Comparison of ENCODE assay signal across 9 mouse cellular contexts in the genomic region with DNA sequence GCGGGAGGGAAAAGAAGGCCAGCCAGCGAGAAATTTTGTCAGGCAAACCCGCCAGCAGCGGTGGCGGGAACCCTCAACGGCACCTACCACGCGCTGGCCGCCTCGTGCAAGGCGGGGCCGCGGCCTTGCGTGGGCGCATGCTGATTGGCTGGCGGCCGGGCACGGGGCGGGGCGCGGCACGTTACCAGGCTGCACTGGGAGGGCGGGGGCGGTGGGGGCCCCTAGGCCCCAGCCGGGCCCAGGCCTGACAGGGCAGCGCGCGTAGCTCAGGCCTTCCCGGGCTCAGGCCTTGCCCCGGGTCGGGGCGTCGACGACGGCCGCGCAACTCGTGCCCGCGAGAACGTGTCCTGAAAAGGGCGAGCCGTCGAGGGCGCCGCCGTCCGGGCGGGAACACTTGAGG. TPM values are rescaled to one million over a fixed set of nuclear protein-coding genes. Genes with fewer than 3 reads are reported as not detected.
A peak's percentile ranks its signal among the peaks of the same experiment; 100 is the strongest.
DNase-seq lines count a peak whose midpoint lies in the region; ATAC-seq lines count a peak whose summit lies in the region.
"Had no signal": no experiment of that assay in that cellular context is flagged by ENCODE, and none has a peak within 500 bp of the region (broad histone marks: within the 10 kb centered on the region; RNA-seq: fewer than 3 reads in every experiment).

No protein-coding gene starts in this region.

- peak overlapping the region; percentile 53 for H3K4me3 ChIP-seq in liver, embryonic 11.5 days (ENCODE audit: low read depth, low read length)
- H3K4me3 ChIP-seq in embryonic facial prominence, embryonic 15.5 days (replicated peaks) = peak overlapping the region; percentile 50
- peak overlapping the region; percentile 49 for H3K4me3 ChIP-seq in intestine, embryonic 15.5 days (replicated peaks)
- peak overlapping the region; percentile 52 for H3K4me3 ChIP-seq in neural tube, embryonic 13.5 days

- no peak overlapping the region for H3K27ac ChIP-seq in liver, embryonic 11.5 days (ENCODE audit: low read depth, low read length)
- no peak overlapping the region for H3K27ac ChIP-seq in embryonic facial prominence, embryonic 15.5 days (replicated peaks)
- H3K27ac ChIP-seq in intestine, embryonic 15.5 days = no peak overlapping the region
- no peak overlapping the region for H3K27ac ChIP-seq in neural tube, embryonic 13.5 days (replicated peaks)
- H3K27ac ChIP-seq: liver, embryonic 14.5 days had no signal

- 44% methylated on average over 48 of the region's 49 CpGs for WGBS in liver, embryonic 11.5 days
- WGBS in embryonic facial prominence, embryonic 15.5 days = 51% methylated on average over 49 of the region's 49 CpGs
- WGBS in intestine, embryonic 15.5 days = 46% methylated on average over 49 of the region's 49 CpGs
- WGBS in neural tube, embryonic 13.5 days = 51% methylated on average over 49 of the region's 49 CpGs

- peaks cover 19% of the 10 kb centered on the region for H3K27me3 ChIP-seq in liver, embryonic 11.5 days (replicated peaks; ENCODE audit: control insufficient read depth, insufficient read depth, low read length)
- peaks cover 20% of the 10 kb centered on the region for H3K27me3 ChIP-seq in embryonic facial prominence, embryonic 15.5 days
- H3K27me3 ChIP-seq in intestine, embryonic 15.5 days (replicated peaks) = peaks cover 19% of the 10 kb centered on the region
- peaks cover 23% of the 10 kb centered on the region for H3K27me3 ChIP-seq in neural tube, embryonic 13.5 days

- no peak for DNase-seq in liver, embryonic 11.5 days (ENCODE audit: low spot score)
- DNase-seq in liver = no peak
- no peak for DNase-seq in frontal cortex, adult 2 months (ENCODE audit: extremely low spot score in 1 of 2, low spot score in 1 of 2)
- DNase-seq in left cerebral cortex, adult 8-10 months (ENCODE audit: low spot score in 2 of 2) = no peak

- H3K4me2 ChIP-seq in liver, embryonic 11.5 days = peak overlapping the region; percentile 80; the same call in 1 of the 2 replicates
- H3K4me2 ChIP-seq in embryonic facial prominence, embryonic 15.5 days (replicated peaks) = peak overlapping the region; percentile 67
- H3K4me2 ChIP-seq in intestine, embryonic 15.5 days (replicated peaks) = peak overlapping the region; percentile 83
- peak overlapping the region; percentile 63 for H3K4me2 ChIP-seq in neural tube, embryonic 13.5 days

- 0 out of 2 replicates have a peak, but pooled peaks cover 4% of the 10 kb centered on the region for H3K9me3 ChIP-seq in liver, embryonic 11.5 days (ENCODE audit: control insufficient read depth, low read length)
- peaks cover 5% of the 10 kb centered on the region; the same call in 1 of the 2 replicates for H3K9me3 ChIP-seq in embryonic facial prominence, embryonic 15.5 days (replicated peaks)
- peaks cover 4% of the 10 kb centered on the region; the same call in 1 of the 2 replicates for H3K9me3 ChIP-seq in intestine, embryonic 15.5 days
- H3K9me3 ChIP-seq in neural tube, embryonic 13.5 days = peaks cover 9% of the 10 kb centered on the region; the same call in 1 of the 2 replicates

- H3K9ac ChIP-seq in liver, embryonic 11.5 days (ENCODE audit: low read depth, low read length) = no peak overlapping the region
- H3K9ac ChIP-seq in embryonic facial prominence, embryonic 15.5 days = no peak overlapping the region
- H3K9ac ChIP-seq in intestine, embryonic 15.5 days = no peak overlapping the region
- H3K9ac ChIP-seq in neural tube, embryonic 13.5 days = no peak overlapping the region
- H3K9ac ChIP-seq: liver, embryonic 14.5 days had no signal

- ATAC-seq in liver, embryonic 11.5 days (replicated peaks; ENCODE audit: low FRiP score) = peak; percentile 47; the same call in 1 of the 2 replicates
- 0 out of 2 replicates have a peak, but pooled peaks have one; percentile 39 for ATAC-seq in embryonic facial prominence, embryonic 15.5 days (ENCODE audit: insufficient number of reproducible peaks, low FRiP score, low TSS enrichment, low read depth)
- peak; percentile 64 for ATAC-seq in intestine, embryonic 15.5 days
- peak; percentile 66 for ATAC-seq in neural tube, embryonic 13.5 days (ENCODE audit: low read depth)
- ATAC-seq in frontal cortex, adult (ENCODE audit: low TSS enrichment) = no peak

- no peaks in the 10 kb centered on the region for H3K4me1 ChIP-seq in liver, embryonic 11.5 days (replicated peaks; ENCODE audit: control insufficient read depth, insufficient read depth, low read length)
- H3K4me1 ChIP-seq in embryonic facial prominence, embryonic 15.5 days = peaks cover 10% of the 10 kb centered on the region
- H3K4me1 ChIP-seq in intestine, embryonic 15.5 days (replicated peaks) = 0 out of 2 replicates have a peak, but pooled peaks cover 3% of the 10 kb centered on the region
- H3K4me1 ChIP-seq in neural tube, embryonic 13.5 days (replicated peaks) = no peaks in the 10 kb centered on the region; the same call in 1 of the 2 replicates

- no peaks in the 10 kb centered on the region for H3K36me3 ChIP-seq in liver, embryonic 11.5 days (ENCODE audit: control insufficient read depth, insufficient read depth, low read length)
- no peaks in the 10 kb centered on the region for H3K36me3 ChIP-seq in embryonic facial prominence, embryonic 15.5 days
- no peaks in the 10 kb centered on the region for H3K36me3 ChIP-seq in intestine, embryonic 15.5 days
- H3K36me3 ChIP-seq in neural tube, embryonic 13.5 days = no peaks in the 10 kb centered on the region

RNA-seq across cellular contexts. Expression of a gene that starts 0.6 kb away (rescaled TPM):
- 0.37 and 1.1 TPM in 2 replicates for polyA plus RNA-seq in liver, embryonic 11.5 days (2014; fragmentation: Nextera tagmentation; extraction: Ambion mirVana)
- 0.07 and 0.32 TPM in 2 replicates for polyA plus RNA-seq in embryonic facial prominence, embryonic 15.5 days (2015; fragmentation: Nextera tagmentation; extraction: Ambion mirVana)
- 0.53 and 1.1 TPM in 2 replicates for polyA plus RNA-seq in intestine, embryonic 15.5 days (2015; fragmentation: Nextera tagmentation; extraction: Ambion mirVana)
- 0.49 TPM in 1 of 2 replicates, not detected in the other for polyA plus RNA-seq in neural tube, embryonic 13.5 days (2015; fragmentation: Nextera tagmentation; extraction: Ambion mirVana)
- polyA plus RNA-seq in frontal cortex, adult 2 months (2012; rRNA removed) = not detected in 2 replicates
- under 1 TPM in 1 of 4 experiments, not detected in 3; 0.39 TPM for total RNA-seq in left cerebral cortex, adult 8-10 months (2022)
- polyA plus RNA-seq: liver, embryonic 14.5 days had no signal

RNA-seq across cellular contexts. Expression of a gene that starts 43.1 kb away (rescaled TPM):
- 0.63 and 0.96 TPM in 2 replicates for polyA plus RNA-seq in liver, embryonic 11.5 days (2014; fragmentation: Nextera tagmentation; extraction: Ambion mirVana)
- polyA plus RNA-seq in embryonic facial prominence, embryonic 15.5 days (2015; fragmentation: Nextera tagmentation; extraction: Ambion mirVana) = 2.2 and 2.5 TPM in 2 replicates
- polyA plus RNA-seq in intestine, embryonic 15.5 days (2015; fragmentation: Nextera tagmentation; extraction: Ambion mirVana) = 1.6 and 2.5 TPM in 2 replicates
- 3.9 and 4.4 TPM in 2 replicates for polyA plus RNA-seq in neural tube, embryonic 13.5 days (2015; fragmentation: Nextera tagmentation; extraction: Ambion mirVana)
- 7.4 and 8.2 TPM in 2 replicates for polyA plus RNA-seq in frontal cortex, adult 2 months (2012; rRNA removed)
- 10 to 100 TPM; 24.3 to 28.5 (median 27.0) TPM for total RNA-seq in left cerebral cortex, adult 8-10 months (2022)
